In genomic region chr16:70880678-70881077, GRCm38 (mm10) we compare ENCODE assay signal across 16 mouse cellular contexts.
A peak's percentile ranks its signal among the peaks of the same experiment; 100 is the strongest.
DNase-seq lines count a peak whose midpoint lies in the region; ATAC-seq and TF ChIP-seq lines count a peak whose summit lies in the region.
"Had no signal": no experiment of that assay in that cellular context is flagged by ENCODE, and none has a peak within 500 bp of the region (broad histone marks: within the 10 kb centered on the region; RNA-seq: fewer than 3 reads in every experiment).

No protein-coding gene starts in this region.

- TF ChIP-seq EP300 in lung, postnatal 0 days (IDR thresholded peaks at IDR 0.05) = no peak

- 0 out of 2 replicates have a peak, but pooled peaks cover 6% of the 10 kb centered on the region for H3K4me1 ChIP-seq in neural tube, embryonic 12.5 days
- H3K4me1 ChIP-seq in midbrain, embryonic 13.5 days (replicated peaks) = peaks cover 11% of the 10 kb centered on the region
- H3K4me1 ChIP-seq in lung, postnatal 0 days (ENCODE audit: insufficient read depth, low read depth, low read length) = no peaks in the 10 kb centered on the region

- TF ChIP-seq CTCF in lung, postnatal 0 days (IDR thresholded peaks at IDR 0.05) = no peak

- no peak overlapping the region for H3K4me3 ChIP-seq in neural tube, embryonic 12.5 days
- no peak overlapping the region for H3K4me3 ChIP-seq in midbrain, embryonic 13.5 days (replicated peaks)
- no peak overlapping the region for H3K4me3 ChIP-seq in lung, postnatal 0 days (ENCODE audit: low read depth, low read length)
- H3K4me3 ChIP-seq: erythroblast, embryonic 14.5 days; heart, adult 2 months had no signal

- no peaks in the 10 kb centered on the region for H3K9me3 ChIP-seq in neural tube, embryonic 12.5 days
- H3K9me3 ChIP-seq in midbrain, embryonic 13.5 days = no peaks in the 10 kb centered on the region
- no peaks in the 10 kb centered on the region for H3K9me3 ChIP-seq in lung, postnatal 0 days (ENCODE audit: low read length)

- H3K27ac ChIP-seq in neural tube, embryonic 12.5 days = no peak overlapping the region
- H3K27ac ChIP-seq in midbrain, embryonic 13.5 days = peak overlapping the region; percentile 71
- no peak overlapping the region for H3K27ac ChIP-seq in lung, postnatal 0 days (ENCODE audit: low read length)
- H3K27ac ChIP-seq: heart, adult 2 months; liver, embryonic 14.5 days had no signal

- H3K9ac ChIP-seq in neural tube, embryonic 12.5 days = no peak overlapping the region
- H3K9ac ChIP-seq in midbrain, embryonic 13.5 days (replicated peaks) = no peak overlapping the region
- no peak overlapping the region for H3K9ac ChIP-seq in lung, postnatal 0 days (replicated peaks; ENCODE audit: low read depth)
- H3K9ac ChIP-seq: liver, embryonic 14.5 days had no signal

- peak overlapping the region; percentile 37; the same call in 1 of the 2 replicates for H3K4me2 ChIP-seq in neural tube, embryonic 12.5 days (replicated peaks)
- peak overlapping the region; percentile 27 for H3K4me2 ChIP-seq in midbrain, embryonic 13.5 days (replicated peaks)
- no peak overlapping the region for H3K4me2 ChIP-seq in lung, postnatal 0 days (replicated peaks; ENCODE audit: low read depth, low read length)

- no peaks in the 10 kb centered on the region for H3K36me3 ChIP-seq in neural tube, embryonic 12.5 days
- no peaks in the 10 kb centered on the region for H3K36me3 ChIP-seq in midbrain, embryonic 13.5 days
- no peaks in the 10 kb centered on the region for H3K36me3 ChIP-seq in lung, postnatal 0 days (ENCODE audit: insufficient read depth, low read length)

- 32% methylated on average over 2 of the region's 2 CpGs for WGBS in neural tube, embryonic 12.5 days
- WGBS in midbrain, embryonic 13.5 days = 22% methylated on average over 2 of the region's 2 CpGs
- WGBS in lung, postnatal 0 days = 48% methylated on average over 2 of the region's 2 CpGs

- ATAC-seq in neural tube, embryonic 12.5 days (ENCODE audit: low FRiP score, low read depth) = no peak
- ATAC-seq in midbrain, embryonic 13.5 days = 0 out of 2 replicates have a peak, but pooled peaks have one; percentile 37
- no peak for ATAC-seq in lung, postnatal 0 days
- ATAC-seq: intestine, embryonic 16.5 days had no signal

- DNase-seq in embryo, embryonic 11 days = peak; percentile 3
- no peak for DNase-seq in embryo, embryonic 10.5 days (ENCODE audit: low spot score)
- DNase-seq in neural tube, embryonic 10.5 days (ENCODE audit: extremely low spot score, low spot score) = no peak
- no peak for DNase-seq in lung, postnatal 0 days (ENCODE audit: low spot score)
- no peak for DNase-seq in spleen, adult 18-20 months
- no peak for DNase-seq in kidney, postnatal 25 days
- DNase-seq: cerebellum, adult 11-12 months; heart, adult 2 months; heart, postnatal 14 days; lung, postnatal 14 days had no signal

- H3K27me3 ChIP-seq in neural tube, embryonic 12.5 days (replicated peaks) = no peaks in the 10 kb centered on the region
- H3K27me3 ChIP-seq in midbrain, embryonic 13.5 days = no peaks in the 10 kb centered on the region
- no peaks in the 10 kb centered on the region for H3K27me3 ChIP-seq in lung, postnatal 0 days (replicated peaks; ENCODE audit: insufficient read depth, low read length)
- H3K27me3 ChIP-seq: CH12.LX had no signal
